Mouse (Mus musculus): ENCODE results near the gene A030003K21Rik.

The A030003K21Rik gene

GRCm38 (mm10) chr1:82913025-82913424 lies 30.2 kb downstream of the A030003K21Rik start, which contains the start of gene A030005L19Rik:
TSS of gene A030005L19Rik (plus strand) at chr1:82913325.
- no peak for DNase-seq (ENCODE audit: low spot score in 2 of 2)

- DNase-seq (ENCODE audit: low spot score in 2 of 2) = no peak
These were observed 37.3 kb downstream of the A030003K21Rik start for GRCm38 (mm10) chr1:82905886-82906285.

- DNase-seq (ENCODE audit: low spot score in 2 of 2) = no peak
These were observed 42.0 kb downstream of the A030003K21Rik start for GRCm38 (mm10) chr1:82901201-82901600.

GRCm38 (mm10) chr1:82900567-82900966 lies 42.6 kb downstream of the A030003K21Rik start:
- DNase-seq (ENCODE audit: low spot score in 2 of 2) = no peak

- DNase-seq (ENCODE audit: low spot score in 2 of 2) = no peak
These were observed 49.9 kb downstream of the A030003K21Rik start for GRCm38 (mm10) chr1:82893269-82893668.

Data from frontal cortex, postnatal 36 days (tissue).